Mouse (Mus musculus) hindbrain, embryonic 10.5 days (tissue): Measurements from ENCODE around the gene Nceh1. TPM values are rescaled to one million over a fixed set of nuclear protein-coding genes. Genes with fewer than 3 reads are reported as not detected.
"Not testable (repeated sequence)": the region's sequence is repeated elsewhere in the genome, so short reads cannot be mapped to it uniquely, and the experiment has no call there.

ENCODE experiments used
- DNase-seq: peaks from one replicate; pipeline ENCODE4 v3.0.0-alpha.2; 2017; ENCODE audit warnings: low spot score
- H3K27ac ChIP-seq: fragments of 300-500 bp; sonication (generic); 2 replicates; pipeline ENCODE4 v1.5.1; 2016; ENCODE audit warnings: mild to moderate bottlenecking, moderate library complexity
- H3K27me3 ChIP-seq: fragments of 300-500 bp; sonication (generic); 2 replicates; pipeline ENCODE4 v1.6.1; 2016; ENCODE audit warnings: mild to moderate bottlenecking; ENCODE audit not compliant: poor library complexity, insufficient read depth, severe bottlenecking
- H3K36me3 ChIP-seq: fragments of 300-500 bp; sonication (generic); 2 replicates; pipeline ENCODE4 v1.6.1; 2016; ENCODE audit warnings: mild to moderate bottlenecking, moderate library complexity
- H3K4me1 ChIP-seq: fragments of 300-500 bp; sonication (generic); replicated peaks from 2 replicates; pipeline ENCODE4 v1.6.1; 2016; ENCODE audit warnings: mild to moderate bottlenecking
- H3K4me3 ChIP-seq: fragments of 300-500 bp; sonication (generic); 2 replicates; pipeline ENCODE4 v1.5.1; 2016; ENCODE audit warnings: mild to moderate bottlenecking, moderate library complexity
- H3K9me3 ChIP-seq: fragments of 300-500 bp; sonication (generic); 2 replicates; pipeline ENCODE4 v1.6.1; 2016; ENCODE audit warnings: mild to moderate bottlenecking, moderate library complexity
- WGBS: fragments of 180-500 bp; shearing (Covaris S2); methylation state at CpG from one replicate; pipeline ENCODE4 v1.1.7; 2016; 5-methylcytosine and 5-hydroxymethylcytosine counted together
- polyA plus RNA-seq: library from polyadenylated mRNA; unstranded; fragments of >200 nt; fragmentation: Nextera tagmentation; extraction: Ambion mirVana; gene quantifications from 2 replicates; pipeline ENCODE4 v1.2.1, GENCODE M21; 2016

Gene Nceh1
- polyA plus RNA-seq, 1 experiment from 2014 or later: 3.3 TPM

- Histone ChIP-seq H3K4me3 (no peak overlapping the region), H3K27me3 (peaks cover 6% of the 10 kb centered on the region), H3K4me1 (peaks cover 12% of the 10 kb centered on the region), H3K9me3 (no peaks in the 10 kb centered on the region), H3K27ac (no peak overlapping the region), H3K36me3 (no peaks in the 10 kb centered on the region)
- DNase-seq: no peak
- whole genome bisulfite sequencing: 72% methylated on average over 11 of the region's 11 CpGs
Observed at GRCm38 (mm10) chr3:27280280-27280749, 97.5 kb downstream of the Nceh1 start.

- H3K36me3 ChIP-seq: no peaks in the 10 kb centered on the region
- peak overlapping the region; percentile 26; the same call in 1 of the 2 replicates for H3K27ac ChIP-seq
- peaks cover 12% of the 10 kb centered on the region for H3K4me1 ChIP-seq
- 3% methylated on average over 27 of the region's 27 CpGs for WGBS
- no peaks in the 10 kb centered on the region for H3K9me3 ChIP-seq
- DNase-seq: peak; percentile 31
- peak overlapping the region; percentile 43 for H3K4me3 ChIP-seq
- peaks cover 6% of the 10 kb centered on the region for H3K27me3 ChIP-seq
Observed at GRCm38 (mm10) chr3:27283071-27283713, 100.4 kb downstream of the Nceh1 start.

- no peaks in the 10 kb centered on the region for H3K9me3 ChIP-seq
- H3K36me3 ChIP-seq: no peaks in the 10 kb centered on the region
- peaks cover 12% of the 10 kb centered on the region for H3K4me1 ChIP-seq
- 52% methylated on average over 7 of the region's 7 CpGs for WGBS
- 0 out of 2 replicates have a peak overlapping the region, but pooled peaks have one; percentile 43 for H3K4me3 ChIP-seq
- H3K27ac ChIP-seq: no peak overlapping the region
- DNase-seq: no peak
- H3K27me3 ChIP-seq: peaks cover 6% of the 10 kb centered on the region
Observed at GRCm38 (mm10) chr3:27283796-27284195, 101.0 kb downstream of the Nceh1 start.

DNA sequence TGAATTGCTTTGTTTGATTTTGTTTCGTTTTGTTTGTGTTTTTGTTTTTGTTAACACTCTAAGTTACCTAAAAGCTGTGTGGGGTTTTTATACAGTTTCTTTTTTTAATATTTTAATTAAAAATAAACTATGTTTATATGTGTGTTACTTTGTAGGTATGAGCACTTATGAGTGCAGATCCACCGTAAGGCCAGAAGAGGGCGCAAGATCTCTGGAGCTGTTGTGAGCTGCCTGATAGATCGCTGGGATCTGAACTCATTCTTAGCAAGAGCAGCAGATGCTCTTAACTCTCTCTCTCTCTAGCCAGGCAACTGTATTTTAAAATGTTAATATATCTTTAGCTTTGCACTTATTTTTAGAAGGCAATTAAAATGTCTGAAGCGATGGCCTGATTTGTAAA lies 101.5 kb downstream of the Nceh1 start:
- Histone ChIP-seq H3K9me3 (no peaks in the 10 kb centered on the region), H3K36me3 (no peaks in the 10 kb centered on the region), H3K4me1 (peaks cover 12% of the 10 kb centered on the region), H3K27me3 (peaks cover 6% of the 10 kb centered on the region), H3K4me3 (no peak overlapping the region), H3K27ac (no peak overlapping the region)
- DNase-seq: no peak
- 90% methylated on average over 5 of the region's 5 CpGs for WGBS

DNA sequence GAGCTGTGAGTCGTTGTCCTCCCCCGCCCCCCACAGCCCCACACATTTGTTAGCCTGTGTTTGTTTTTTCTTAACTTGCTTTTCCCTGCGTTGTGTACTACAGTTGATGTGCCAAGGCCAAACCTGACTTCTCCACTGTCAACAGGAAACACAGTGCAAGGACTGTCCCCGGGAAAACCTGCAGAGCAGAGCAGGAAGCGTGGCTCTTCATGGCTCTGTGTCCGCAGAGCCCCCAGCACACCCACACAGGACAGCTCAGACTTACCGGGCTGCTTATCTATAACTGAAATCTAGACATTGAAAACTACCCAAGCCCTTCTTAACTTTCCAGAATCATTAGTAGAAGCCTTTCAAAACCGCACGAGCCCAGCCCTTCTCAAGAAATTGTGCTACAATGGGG lies 102.3 kb downstream of the Nceh1 start:
- peaks cover 12% of the 10 kb centered on the region for H3K4me1 ChIP-seq
- H3K36me3 ChIP-seq: no peaks in the 10 kb centered on the region
- H3K27ac ChIP-seq: no peak overlapping the region
- peaks cover 6% of the 10 kb centered on the region for H3K27me3 ChIP-seq
- WGBS: 79% methylated on average over 9 of the region's 9 CpGs
- DNase-seq: no peak
- no peaks in the 10 kb centered on the region for H3K9me3 ChIP-seq
- no peak overlapping the region for H3K4me3 ChIP-seq

GRCm38 (mm10) chr3:27288301-27288700 lies 105.5 kb downstream of the Nceh1 start:
- Histone ChIP-seq H3K4me1 (peaks cover 3% of the 10 kb centered on the region), H3K27ac (no peak overlapping the region), H3K4me3 (no peak overlapping the region), H3K27me3 (no peaks in the 10 kb centered on the region), H3K9me3 (no peaks in the 10 kb centered on the region), H3K36me3 (no peaks in the 10 kb centered on the region)
- 75% methylated on average over 2 of the region's 2 CpGs for WGBS
- no peak for DNase-seq

GRCm38 (mm10) chr3:27288909-27289308 lies 106.1 kb downstream of the Nceh1 start:
- Histone ChIP-seq H3K27ac (no peak overlapping the region), H3K4me3 (no peak overlapping the region), H3K36me3 (no peaks in the 10 kb centered on the region), H3K9me3 (no peaks in the 10 kb centered on the region), H3K4me1 (no peaks in the 10 kb centered on the region), H3K27me3 (no peaks in the 10 kb centered on the region)
- 79% methylated on average over 8 of the region's 8 CpGs for WGBS
- no peak for DNase-seq

DNA sequence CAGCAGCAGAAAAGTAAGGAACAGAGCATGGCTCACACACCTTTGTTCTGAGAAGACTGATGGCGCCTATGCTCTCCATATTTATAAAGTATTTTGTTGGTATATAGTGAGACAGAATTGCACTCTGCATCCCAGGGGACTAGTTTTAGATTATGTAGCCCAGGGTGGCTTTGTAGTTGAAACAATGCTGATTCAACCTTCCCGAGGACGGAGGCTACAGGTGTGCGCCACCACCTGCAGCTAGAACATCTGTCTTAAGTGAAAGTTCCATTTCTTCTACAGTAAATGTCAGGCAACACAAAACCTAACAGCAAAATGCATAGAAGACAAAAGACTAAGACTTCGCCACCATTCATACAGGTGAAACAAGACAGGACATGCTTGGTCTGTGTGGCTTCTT lies 107.5 kb downstream of the Nceh1 start:
- Histone ChIP-seq H3K4me1 (no peaks in the 10 kb centered on the region), H3K27me3 (no peaks in the 10 kb centered on the region), H3K9me3 (no peaks in the 10 kb centered on the region), H3K4me3 (no peak overlapping the region), H3K27ac (no peak overlapping the region), H3K36me3 (no peaks in the 10 kb centered on the region)
- no peak for DNase-seq
- 90% methylated on average over 5 of the region's 5 CpGs for WGBS

DNA sequence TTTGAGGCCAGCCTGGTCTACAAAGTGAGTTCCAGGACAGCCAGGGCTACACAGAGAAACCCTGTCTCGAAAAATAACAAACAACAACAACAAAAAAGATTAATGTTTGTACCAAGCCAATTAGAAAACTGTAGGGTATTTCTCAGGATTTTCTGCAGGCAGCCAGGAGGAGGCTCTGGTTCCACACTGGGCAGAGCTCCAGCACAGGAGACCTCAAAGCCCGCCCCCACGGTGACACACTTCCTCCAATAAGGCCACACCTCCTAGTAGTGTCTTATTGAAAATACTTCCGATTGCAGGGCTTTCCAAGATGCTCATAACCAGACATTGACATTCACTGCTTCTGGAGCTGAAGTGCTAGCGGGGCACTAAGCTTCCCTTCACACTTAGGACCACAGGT lies 108.2 kb downstream of the Nceh1 start:
- not testable (repeated sequence) for DNase-seq, H3K27ac ChIP-seq, H3K27me3 ChIP-seq, H3K4me1 ChIP-seq, H3K4me3 ChIP-seq, H3K9me3 ChIP-seq, H3K36me3 ChIP-seq
- WGBS: 92% methylated on average over 5 of the region's 5 CpGs

- H3K4me1 ChIP-seq, H3K36me3 ChIP-seq, H3K9me3 ChIP-seq, DNase-seq, H3K27ac ChIP-seq, H3K27me3 ChIP-seq, H3K4me3 ChIP-seq: not testable (repeated sequence)
- WGBS: 88% methylated on average over 4 of the region's 4 CpGs
Observed at GRCm38 (mm10) chr3:27291411-27291810, 108.6 kb downstream of the Nceh1 start.

DNA sequence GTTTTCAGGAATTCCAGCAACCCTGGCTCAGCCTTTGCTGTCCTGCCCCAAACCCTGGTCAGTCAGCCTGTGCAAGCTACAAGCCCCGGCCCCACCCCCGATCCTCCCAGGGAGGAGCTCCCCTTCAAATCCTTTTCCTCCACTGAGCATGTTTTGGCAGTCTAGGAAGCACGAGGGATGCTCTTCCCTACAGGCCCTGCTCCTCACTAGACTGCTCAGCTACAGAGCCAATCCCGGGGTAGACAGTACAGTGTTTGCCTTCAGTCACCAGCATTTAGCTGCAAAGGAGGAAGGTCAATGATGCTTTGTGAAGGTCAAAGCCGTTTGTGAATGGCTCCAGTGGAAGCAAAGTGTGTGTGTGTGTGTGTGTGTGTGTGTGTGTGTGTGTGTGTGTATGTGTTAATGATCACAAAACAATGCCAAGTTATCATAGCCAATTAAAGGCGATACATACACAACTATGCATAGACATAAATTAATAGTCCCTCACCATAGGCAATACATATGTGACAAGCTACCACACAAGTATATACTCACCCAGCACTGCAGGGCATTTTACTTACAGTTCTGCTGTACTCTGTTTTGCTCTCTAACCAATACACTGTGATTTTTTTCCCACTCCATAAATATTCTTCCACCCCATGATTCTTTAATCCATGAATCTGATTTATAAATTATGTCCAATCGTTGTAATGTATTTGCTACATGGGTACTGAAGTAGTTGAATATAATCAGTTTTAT lies 111.0 kb downstream of the Nceh1 start:
- DNase-seq: no peak
- no peak overlapping the region for H3K4me3 ChIP-seq
- H3K27me3 ChIP-seq: no peaks in the 10 kb centered on the region
- no peaks in the 10 kb centered on the region for H3K36me3 ChIP-seq
- no peaks in the 10 kb centered on the region for H3K9me3 ChIP-seq
- 71% methylated on average over 7 of the region's 7 CpGs for WGBS
- no peaks in the 10 kb centered on the region for H3K4me1 ChIP-seq
- H3K27ac ChIP-seq: no peak overlapping the region

- H3K9me3 ChIP-seq: no peaks in the 10 kb centered on the region
- no peaks in the 10 kb centered on the region for H3K36me3 ChIP-seq
- WGBS: 89% methylated on average over 4 of the region's 4 CpGs
- no peak overlapping the region for H3K4me3 ChIP-seq
- no peak for DNase-seq
- no peaks in the 10 kb centered on the region for H3K4me1 ChIP-seq
- no peak overlapping the region for H3K27ac ChIP-seq
- H3K27me3 ChIP-seq: no peaks in the 10 kb centered on the region
Observed at GRCm38 (mm10) chr3:27300451-27300850, 117.7 kb downstream of the Nceh1 start.

GRCm38 (mm10) chr3:27302339-27303022 lies 119.7 kb downstream of the Nceh1 start:
- WGBS: 81% methylated on average over 9 of the region's 9 CpGs

More at GRCm38 (mm10) chr3:27302339-27303022, 119.7 kb downstream of the Nceh1 start:
- H3K27ac ChIP-seq: no peak overlapping the region
- H3K4me1 ChIP-seq: no peaks in the 10 kb centered on the region
- no peak overlapping the region for H3K4me3 ChIP-seq
- H3K36me3 ChIP-seq: no peaks in the 10 kb centered on the region
- no peak for DNase-seq
- H3K27me3 ChIP-seq: no peaks in the 10 kb centered on the region
- H3K9me3 ChIP-seq: no peaks in the 10 kb centered on the region
